Mouse (Mus musculus): Measurements from ENCODE around the gene Aqp1. TPM values are rescaled to one million over a fixed set of nuclear protein-coding genes. Genes with fewer than 3 reads are reported as not detected.

Gene Aqp1
- polyA plus RNA-seq, 1 experiment from 2014 or later, result 0.20 TPM

DNA sequence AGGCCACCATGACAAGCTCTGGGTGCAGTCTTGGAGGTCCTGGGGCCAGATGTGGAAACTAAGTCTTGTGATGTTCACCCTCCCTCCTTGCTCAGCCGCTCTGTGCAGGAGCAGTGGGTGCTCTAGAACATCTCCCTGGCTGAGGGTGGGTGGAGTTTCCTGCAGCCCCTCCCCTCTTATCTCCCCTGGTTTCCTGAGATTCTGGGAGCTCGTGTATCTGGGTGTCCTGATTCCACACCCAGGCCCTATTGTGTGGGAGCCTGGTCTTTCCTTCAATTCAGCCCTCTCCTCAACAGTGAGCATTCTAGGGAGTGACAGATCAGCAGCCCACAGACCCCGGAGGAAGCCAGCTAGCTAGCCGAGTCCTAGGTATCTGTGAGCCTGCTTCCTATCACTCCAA lies 9.9 kb upstream of the Aqp1 start:
- 86% methylated on average over 4 of the region's 4 CpGs for WGBS
- H3K9me3 ChIP-seq (ENCODE audit: control insufficient read depth, low read length), result no peaks in the 10 kb centered on the region
- H3K27ac ChIP-seq (ENCODE audit: low read depth, low read length), result no peak overlapping the region
- no peak overlapping the region for H3K4me2 ChIP-seq (ENCODE audit: low read depth, low read length)
- no peak overlapping the region for H3K4me3 ChIP-seq (ENCODE audit: low read depth, low read length)
- ATAC-seq (ENCODE audit: low read depth), result no peak
- H3K27me3 ChIP-seq (ENCODE audit: control insufficient read depth, insufficient read depth, low read length), result no peaks in the 10 kb centered on the region
- H3K36me3 ChIP-seq (ENCODE audit: control insufficient read depth, insufficient read depth, low read length), result no peaks in the 10 kb centered on the region
- no peak overlapping the region for H3K9ac ChIP-seq (replicated peaks; ENCODE audit: low read depth, low read length)
- H3K4me1 ChIP-seq (ENCODE audit: control insufficient read depth, insufficient read depth, low read length), result no peaks in the 10 kb centered on the region

DNA sequence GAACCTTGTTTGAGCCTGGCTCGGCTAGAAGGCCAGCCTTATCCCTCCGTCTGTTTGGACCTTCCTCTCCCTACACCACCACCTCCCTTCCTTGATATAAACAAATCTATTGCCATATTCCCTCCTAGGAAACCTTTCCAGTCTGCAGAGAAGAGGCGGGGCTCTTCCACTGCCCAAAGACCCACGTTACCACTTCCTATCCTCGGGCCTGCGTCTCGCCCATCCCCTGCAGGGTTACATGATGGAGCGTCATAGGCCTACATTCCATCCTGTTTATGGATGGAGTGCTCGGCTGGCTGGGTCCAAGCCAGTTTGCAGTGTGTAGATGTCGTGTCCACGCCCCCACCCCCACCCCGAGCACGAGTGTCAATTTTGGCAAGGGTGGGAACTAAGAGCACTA lies 8.9 kb upstream of the Aqp1 start:
- Histone ChIP-seq H3K36me3 (ENCODE audit: control insufficient read depth, insufficient read depth, low read length) (no peaks in the 10 kb centered on the region), H3K9me3 (ENCODE audit: control insufficient read depth, low read length) (no peaks in the 10 kb centered on the region), H3K27ac (ENCODE audit: low read depth, low read length) (no peak overlapping the region), H3K4me1 (ENCODE audit: control insufficient read depth, insufficient read depth, low read length) (0 out of 2 replicates have a peak, but pooled peaks cover under 1% of the 10 kb centered on the region), H3K4me2 (ENCODE audit: low read depth, low read length) (no peak overlapping the region), H3K27me3 (ENCODE audit: control insufficient read depth, insufficient read depth, low read length) (no peaks in the 10 kb centered on the region), H3K9ac (replicated peaks; ENCODE audit: low read depth, low read length) (no peak overlapping the region), H3K4me3 (ENCODE audit: low read depth, low read length) (no peak overlapping the region)
- ATAC-seq (ENCODE audit: low read depth), result no peak
- 90% methylated on average over 13 of the region's 13 CpGs for WGBS

DNA sequence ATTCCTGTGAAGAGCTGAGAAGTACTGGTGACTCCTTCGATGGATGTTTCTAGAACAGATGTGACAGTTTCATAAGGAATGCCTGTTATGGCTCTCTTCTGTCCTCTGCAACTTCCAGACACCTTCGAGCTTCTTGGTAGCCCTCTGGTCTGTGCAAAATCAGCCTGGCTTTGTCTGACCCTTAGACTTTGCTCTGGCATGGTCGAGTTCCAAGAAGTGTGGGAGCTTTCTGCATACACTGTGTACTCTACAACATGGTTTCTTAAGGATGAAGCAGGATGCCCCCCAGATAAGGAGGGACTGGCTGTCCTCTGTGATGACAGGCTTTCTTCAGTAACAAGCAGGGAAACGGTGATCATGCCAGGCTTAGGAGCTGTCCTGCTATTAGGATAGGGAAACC lies 8.1 kb upstream of the Aqp1 start:
- no peaks in the 10 kb centered on the region for H3K36me3 ChIP-seq (ENCODE audit: control insufficient read depth, insufficient read depth, low read length)
- H3K4me3 ChIP-seq (ENCODE audit: low read depth, low read length), result no peak overlapping the region
- no peak overlapping the region for H3K9ac ChIP-seq (replicated peaks; ENCODE audit: low read depth, low read length)
- no peaks in the 10 kb centered on the region for H3K9me3 ChIP-seq (ENCODE audit: control insufficient read depth, low read length)
- ATAC-seq (ENCODE audit: low read depth), result no peak
- no peak overlapping the region for H3K27ac ChIP-seq (ENCODE audit: low read depth, low read length)
- no peak overlapping the region for H3K4me2 ChIP-seq (ENCODE audit: low read depth, low read length)
- 0 out of 2 replicates have a peak, but pooled peaks cover 2% of the 10 kb centered on the region for H3K4me1 ChIP-seq (ENCODE audit: control insufficient read depth, insufficient read depth, low read length)
- H3K27me3 ChIP-seq (ENCODE audit: control insufficient read depth, insufficient read depth, low read length), result no peaks in the 10 kb centered on the region
- 80% methylated on average over 4 of the region's 4 CpGs for WGBS

DNA sequence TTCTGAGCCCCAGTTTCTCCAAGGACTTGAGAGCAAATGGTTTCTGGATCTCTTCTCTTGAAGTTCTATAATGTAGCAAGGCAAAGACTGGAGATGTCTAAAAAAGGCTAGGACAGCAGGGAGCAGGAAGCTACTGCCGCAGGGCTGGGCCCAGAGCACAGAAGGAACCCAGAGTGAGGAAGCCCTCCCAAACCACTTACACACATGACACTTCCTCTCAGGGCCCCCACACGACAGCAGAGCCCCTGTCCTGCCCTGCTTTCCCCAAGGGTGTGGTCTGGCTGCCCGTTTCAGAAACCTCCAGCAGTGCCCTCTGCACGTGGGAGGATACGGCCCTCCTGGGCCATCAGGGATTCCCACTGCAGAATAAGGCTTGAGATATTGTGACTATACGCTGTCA lies 4.9 kb upstream of the Aqp1 start:
- no peaks in the 10 kb centered on the region for H3K9me3 ChIP-seq (ENCODE audit: control insufficient read depth, low read length)
- no peak for ATAC-seq (ENCODE audit: low read depth)
- WGBS, result 62% methylated on average over 6 of the region's 6 CpGs
- H3K36me3 ChIP-seq (ENCODE audit: control insufficient read depth, insufficient read depth, low read length), result no peaks in the 10 kb centered on the region
- no peak overlapping the region for H3K4me3 ChIP-seq (ENCODE audit: low read depth, low read length)
- H3K27me3 ChIP-seq (ENCODE audit: control insufficient read depth, insufficient read depth, low read length), result no peaks in the 10 kb centered on the region
- H3K9ac ChIP-seq (replicated peaks; ENCODE audit: low read depth, low read length), result no peak overlapping the region
- H3K4me1 ChIP-seq (ENCODE audit: control insufficient read depth, insufficient read depth, low read length), result 0 out of 2 replicates have a peak, but pooled peaks cover 2% of the 10 kb centered on the region
- H3K27ac ChIP-seq (ENCODE audit: low read depth, low read length), result no peak overlapping the region
- no peak overlapping the region for H3K4me2 ChIP-seq (ENCODE audit: low read depth, low read length)

DNA sequence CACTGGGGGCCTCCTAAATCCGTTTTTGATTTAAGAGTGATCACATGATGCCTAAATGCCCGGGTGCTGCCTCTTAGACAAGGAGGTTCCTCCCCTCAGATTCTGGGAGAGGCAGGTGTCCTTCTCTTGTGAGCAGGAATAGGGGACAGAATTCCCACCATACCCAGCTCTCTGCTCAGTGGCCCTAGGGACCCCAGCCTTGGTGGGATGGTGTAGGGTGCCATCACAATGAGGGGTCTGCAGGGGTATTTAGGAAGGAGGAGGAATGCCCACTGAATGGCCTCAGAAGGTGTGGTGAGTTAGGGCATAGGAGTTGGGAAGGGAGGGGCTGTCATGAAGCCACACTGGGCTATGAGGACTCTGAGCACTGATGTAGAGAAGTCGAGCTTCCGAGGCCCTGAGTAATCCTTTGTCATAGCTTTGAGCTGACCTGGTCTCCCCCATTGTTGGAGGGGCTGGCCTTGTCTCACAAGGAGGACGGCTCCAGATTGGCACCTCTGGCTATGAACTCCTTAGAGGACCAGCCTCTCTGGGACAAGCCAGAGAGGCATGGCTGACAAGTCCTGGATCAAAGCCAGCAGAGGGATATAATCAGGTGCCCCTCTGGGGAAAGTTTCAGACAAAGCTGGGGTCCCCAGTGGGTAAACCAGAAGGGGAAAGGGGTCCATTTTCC lies 4.0 kb upstream of the Aqp1 start:
- Histone ChIP-seq H3K36me3 (ENCODE audit: control insufficient read depth, insufficient read depth, low read length) (no peaks in the 10 kb centered on the region), H3K4me3 (ENCODE audit: low read depth, low read length) (no peak overlapping the region), H3K9me3 (ENCODE audit: control insufficient read depth, low read length) (no peaks in the 10 kb centered on the region), H3K4me2 (ENCODE audit: low read depth, low read length) (no peak overlapping the region), H3K4me1 (ENCODE audit: control insufficient read depth, insufficient read depth, low read length) (0 out of 2 replicates have a peak, but pooled peaks cover 2% of the 10 kb centered on the region), H3K9ac (replicated peaks; ENCODE audit: low read depth, low read length) (no peak overlapping the region), H3K27me3 (ENCODE audit: control insufficient read depth, insufficient read depth, low read length) (no peaks in the 10 kb centered on the region), H3K27ac (ENCODE audit: low read depth, low read length) (no peak overlapping the region)
- WGBS, result 55% methylated on average over 5 of the region's 5 CpGs
- ATAC-seq (ENCODE audit: low read depth), result peak; percentile 32; the same call in 1 of the 2 replicates

DNA sequence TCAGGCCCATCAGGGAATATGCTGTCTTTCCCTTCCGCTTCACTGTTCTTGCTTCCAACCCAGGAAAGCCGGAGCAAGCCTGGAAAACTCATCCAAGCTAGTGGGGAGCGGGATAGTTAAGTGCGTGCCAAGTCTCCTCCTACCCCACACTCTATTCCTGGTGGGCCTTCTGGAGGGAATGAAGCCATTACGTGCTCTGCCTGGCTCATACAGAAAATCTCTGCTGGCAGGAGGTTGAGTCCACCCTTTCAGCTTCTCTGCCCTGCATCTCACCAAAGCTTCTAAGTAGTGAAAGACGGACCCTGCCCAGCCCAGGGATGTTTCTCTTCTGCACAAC lies 3.5 kb upstream of the Aqp1 start:
- Histone ChIP-seq H3K9me3 (ENCODE audit: control insufficient read depth, low read length) (no peaks in the 10 kb centered on the region), H3K4me3 (ENCODE audit: low read depth, low read length) (no peak overlapping the region), H3K27ac (ENCODE audit: low read depth, low read length) (no peak overlapping the region), H3K27me3 (ENCODE audit: control insufficient read depth, insufficient read depth, low read length) (no peaks in the 10 kb centered on the region), H3K4me2 (ENCODE audit: low read depth, low read length) (no peak overlapping the region), H3K4me1 (ENCODE audit: control insufficient read depth, insufficient read depth, low read length) (0 out of 2 replicates have a peak, but pooled peaks cover 2% of the 10 kb centered on the region), H3K36me3 (ENCODE audit: control insufficient read depth, insufficient read depth, low read length) (no peaks in the 10 kb centered on the region), H3K9ac (replicated peaks; ENCODE audit: low read depth, low read length) (no peak overlapping the region)
- peak; percentile 32; the same call in 1 of the 2 replicates for ATAC-seq (ENCODE audit: low read depth)
- WGBS, result 59% methylated on average over 6 of the region's 6 CpGs

DNA sequence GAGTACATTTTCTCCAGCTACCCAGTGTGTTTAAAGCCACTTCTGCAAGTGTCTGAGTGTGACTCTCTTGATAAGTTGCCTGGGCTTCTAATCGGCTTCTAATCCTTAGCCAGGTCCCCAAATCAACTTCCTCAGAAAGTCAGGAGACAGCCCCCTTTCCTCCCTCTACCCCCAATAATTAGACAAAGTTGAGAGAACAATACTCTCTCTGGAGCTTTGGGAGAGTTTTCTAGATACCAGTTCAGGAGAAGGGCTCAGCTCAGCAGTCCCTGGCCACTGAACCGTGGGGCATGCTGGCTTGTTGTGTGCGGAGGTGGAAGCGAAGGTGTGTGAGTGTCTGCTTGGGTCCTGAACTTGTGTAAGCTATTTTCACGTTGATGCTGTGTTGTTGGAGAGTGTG lies 1.0 kb downstream of the Aqp1 start:
- Histone ChIP-seq H3K9me3 (ENCODE audit: control insufficient read depth, low read length) (no peaks in the 10 kb centered on the region), H3K9ac (replicated peaks; ENCODE audit: low read depth, low read length) (no peak overlapping the region), H3K4me1 (ENCODE audit: control insufficient read depth, insufficient read depth, low read length) (0 out of 2 replicates have a peak, but pooled peaks cover 2% of the 10 kb centered on the region), H3K27ac (ENCODE audit: low read depth, low read length) (no peak overlapping the region), H3K36me3 (ENCODE audit: control insufficient read depth, insufficient read depth, low read length) (no peaks in the 10 kb centered on the region), H3K4me3 (ENCODE audit: low read depth, low read length) (no peak overlapping the region), H3K4me2 (ENCODE audit: low read depth, low read length) (no peak overlapping the region), H3K27me3 (ENCODE audit: control insufficient read depth, insufficient read depth, low read length) (no peaks in the 10 kb centered on the region)
- no peak for ATAC-seq (ENCODE audit: low read depth)
- WGBS, result 90% methylated on average over 5 of the region's 5 CpGs

DNA sequence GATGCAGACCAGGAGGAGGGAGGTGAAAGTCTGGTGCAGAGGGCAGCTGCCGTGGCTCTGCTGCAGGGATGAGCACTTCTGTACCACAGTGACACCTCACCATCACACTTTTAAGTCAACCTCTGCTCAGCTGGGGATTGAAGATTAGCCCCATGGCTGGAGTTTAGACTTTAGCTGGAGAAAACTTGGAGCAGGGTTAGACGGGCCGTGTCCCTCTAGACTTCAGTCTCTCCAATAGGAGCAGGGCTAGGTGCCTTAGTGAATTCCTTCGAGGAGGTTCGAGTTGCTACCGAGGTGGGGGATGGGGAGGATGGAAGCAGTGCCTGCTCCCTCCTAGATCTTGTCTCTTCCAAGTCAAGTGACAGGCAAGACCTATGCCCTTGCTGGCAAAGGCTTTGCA lies 1.8 kb downstream of the Aqp1 start:
- H3K4me1 ChIP-seq (ENCODE audit: control insufficient read depth, insufficient read depth, low read length), result no peaks in the 10 kb centered on the region
- H3K4me3 ChIP-seq (ENCODE audit: low read depth, low read length), result no peak overlapping the region
- H3K4me2 ChIP-seq (ENCODE audit: low read depth, low read length), result no peak overlapping the region
- no peaks in the 10 kb centered on the region for H3K27me3 ChIP-seq (ENCODE audit: control insufficient read depth, insufficient read depth, low read length)
- H3K9me3 ChIP-seq (ENCODE audit: control insufficient read depth, low read length), result no peaks in the 10 kb centered on the region
- ATAC-seq (ENCODE audit: low read depth), result no peak
- H3K9ac ChIP-seq (replicated peaks; ENCODE audit: low read depth, low read length), result no peak overlapping the region
- WGBS, result 71% methylated on average over 6 of the region's 6 CpGs
- H3K27ac ChIP-seq (ENCODE audit: low read depth, low read length), result no peak overlapping the region
- H3K36me3 ChIP-seq (ENCODE audit: control insufficient read depth, insufficient read depth, low read length), result no peaks in the 10 kb centered on the region

DNA sequence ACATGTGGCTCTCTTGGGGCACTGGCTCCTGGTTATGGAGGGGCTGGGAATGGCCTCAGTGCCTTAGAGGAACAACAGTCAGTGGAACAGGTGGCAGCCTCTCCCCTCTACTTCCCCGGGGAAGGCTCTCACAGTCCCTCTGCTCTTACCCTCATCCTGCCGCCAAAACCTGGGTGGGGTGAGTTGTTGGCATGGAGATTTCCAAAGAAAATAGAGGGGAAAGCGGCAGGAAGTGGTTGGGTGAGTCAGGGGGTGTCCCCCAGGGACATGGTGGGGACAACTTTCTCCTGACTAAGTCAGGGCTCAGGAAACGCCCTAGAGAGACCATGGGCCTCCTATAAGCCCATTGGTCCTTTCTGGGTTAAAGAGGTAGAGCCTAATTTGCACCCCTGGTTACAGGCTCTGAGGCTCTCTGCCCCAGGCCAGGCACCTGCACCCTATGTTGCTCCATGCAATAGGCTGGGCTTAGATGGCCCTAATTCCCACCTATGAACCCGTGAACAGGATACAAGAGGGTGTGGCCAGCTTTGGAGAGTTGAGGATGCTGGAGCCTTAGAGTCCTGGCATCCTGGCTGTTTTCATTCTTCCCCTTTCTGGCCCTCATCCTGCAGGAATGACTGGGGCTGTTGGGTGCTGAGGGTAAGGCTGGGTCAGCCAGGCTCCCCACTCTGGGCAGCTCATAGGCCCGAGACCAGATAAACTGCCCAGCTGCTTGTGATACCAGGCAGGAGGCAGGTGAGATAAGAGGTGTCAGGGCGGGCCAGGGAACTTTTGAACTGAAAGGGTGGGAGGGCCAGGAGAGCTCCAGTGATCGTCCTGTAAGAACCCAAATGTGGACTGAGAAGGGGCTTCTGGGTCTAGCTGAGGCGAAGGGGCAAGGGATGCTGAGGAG lies 2.9 kb downstream of the Aqp1 start:
- WGBS, result 83% methylated on average over 9 of the region's 9 CpGs
- H3K9me3 ChIP-seq (ENCODE audit: control insufficient read depth, low read length), result no peaks in the 10 kb centered on the region
- no peaks in the 10 kb centered on the region for H3K27me3 ChIP-seq (ENCODE audit: control insufficient read depth, insufficient read depth, low read length)
- ATAC-seq (ENCODE audit: low read depth), result no peak
- no peak overlapping the region for H3K9ac ChIP-seq (replicated peaks; ENCODE audit: low read depth, low read length)
- no peaks in the 10 kb centered on the region for H3K36me3 ChIP-seq (ENCODE audit: control insufficient read depth, insufficient read depth, low read length)
- H3K4me1 ChIP-seq (ENCODE audit: control insufficient read depth, insufficient read depth, low read length), result no peaks in the 10 kb centered on the region
- H3K27ac ChIP-seq (ENCODE audit: low read depth, low read length), result no peak overlapping the region
- H3K4me3 ChIP-seq (ENCODE audit: low read depth, low read length), result no peak overlapping the region
- no peak overlapping the region for H3K4me2 ChIP-seq (ENCODE audit: low read depth, low read length)
